Mouse (Mus musculus) heart, embryonic 16.5 days (tissue): Measurements from ENCODE around the gene Chic2. TPM values are rescaled to one million over a fixed set of nuclear protein-coding genes. Genes with fewer than 3 reads are reported as not detected.

Source experiments
- ATAC-seq: fragments of 200-750 bp; cut with Nextera tagmentation; replicated peaks from 2 replicates; pipeline ENCODE4 v1.8.0; 2017; ENCODE audit warnings: moderate number of reproducible peaks; ENCODE audit not compliant: insufficient read depth, low FRiP score; ENCODE audit errors: extremely low read depth
- H3K27ac ChIP-seq: fragments of 300-500 bp; sonication (generic); 2 replicates; pipeline ENCODE4 v1.5.1; 2014; ENCODE audit warnings: mild to moderate bottlenecking, low read length, control low read depth, moderate library complexity
- H3K27me3 ChIP-seq: fragments of 300-500 bp; sonication (generic); 2 replicates; pipeline ENCODE4 v1.6.1; 2014; ENCODE audit warnings: low read length, mixed read lengths; ENCODE audit not compliant: control insufficient read depth, insufficient read depth
- H3K36me3 ChIP-seq: fragments of 300-500 bp; sonication (generic); 2 replicates; pipeline ENCODE4 v1.6.1; 2014; ENCODE audit not compliant: control insufficient read depth, insufficient read depth
- H3K4me1 ChIP-seq: fragments of 300-500 bp; sonication (generic); 2 replicates; pipeline ENCODE4 v1.6.1; 2014; ENCODE audit warnings: low read length, mixed read lengths; ENCODE audit not compliant: control insufficient read depth, insufficient read depth
- H3K4me2 ChIP-seq: fragments of 300-500 bp; sonication (generic); 2 replicates; pipeline ENCODE4 v1.6.1; 2014; ENCODE audit warnings: low read depth, mild to moderate bottlenecking, control low read depth, low read length
- H3K4me3 ChIP-seq: fragments of 300-500 bp; sonication (generic); 2 replicates; pipeline ENCODE4 v1.5.1; 2014; ENCODE audit warnings: mild to moderate bottlenecking, control low read depth, low read length
- H3K9ac ChIP-seq: fragments of 300-500 bp; sonication (generic); 2 replicates; pipeline ENCODE4 v1.6.1; 2014; ENCODE audit warnings: low read length, control low read depth
- H3K9me3 ChIP-seq: fragments of 300-500 bp; sonication (generic); replicated peaks from 2 replicates; pipeline ENCODE4 v1.6.1; 2016; ENCODE audit warnings: low read length; ENCODE audit not compliant: control insufficient read depth
- WGBS: fragments of 180-500 bp; shearing (Covaris S2); extraction: QIAGEN DNeasy Blood & Tissue Kit; methylation state at CpG from one replicate; pipeline ENCODE4 v1.1.7; 2014; 5-methylcytosine and 5-hydroxymethylcytosine counted together
- polyA plus RNA-seq: library from polyadenylated mRNA; unstranded; fragments of >200 nt; fragmentation: Nextera tagmentation; extraction: Ambion mirVana; gene quantifications from 2 replicates; pipeline ENCODE4 v1.2.1, GENCODE M21; 2015

The Chic2 gene
- polyA plus RNA-seq, 1 experiment from 2014 or later, result 21.6 TPM

GRCm38 (mm10) chr5:74956335-74956734 is 88.2 kb downstream of the Chic2 start:
- no peak for ATAC-seq
- Histone ChIP-seq H3K4me3 (no peak overlapping the region; the same call in 1 of the 2 replicates), H3K4me2 (peak overlapping the region; percentile 52), H3K27ac (no peak overlapping the region), H3K9ac (0 out of 2 replicates have a peak overlapping the region, but pooled peaks have one; percentile 2), H3K4me1 (peaks cover 11% of the 10 kb centered on the region), H3K27me3 (peaks cover 7% of the 10 kb centered on the region), H3K9me3 (no peaks in the 10 kb centered on the region), H3K36me3 (no peaks in the 10 kb centered on the region)
- 14% methylated on average over 9 of the region's 9 CpGs for WGBS

- Histone ChIP-seq H3K4me2 (no peak overlapping the region), H3K4me1 (peaks cover 10% of the 10 kb centered on the region), H3K4me3 (no peak overlapping the region), H3K27ac (no peak overlapping the region), H3K27me3 (peaks cover 9% of the 10 kb centered on the region), H3K9me3 (no peaks in the 10 kb centered on the region), H3K36me3 (no peaks in the 10 kb centered on the region), H3K9ac (no peak overlapping the region)
- no peak for ATAC-seq
- WGBS, result 79% methylated on average over 1 of the region's 1 CpGs
These were observed 89.0 kb downstream of the Chic2 start for GRCm38 (mm10) chr5:74955565-74955964.

- no peaks in the 10 kb centered on the region for H3K9me3 ChIP-seq
- peaks cover 7% of the 10 kb centered on the region for H3K4me1 ChIP-seq
- H3K27ac ChIP-seq, result no peak overlapping the region
- no peak overlapping the region for H3K9ac ChIP-seq
- 43% methylated on average over 2 of the region's 2 CpGs for WGBS
- ATAC-seq, result no peak
- H3K36me3 ChIP-seq, result no peaks in the 10 kb centered on the region
- no peak overlapping the region for H3K4me3 ChIP-seq
- H3K4me2 ChIP-seq, result no peak overlapping the region
- peaks cover 10% of the 10 kb centered on the region for H3K27me3 ChIP-seq
These were observed 91.6 kb downstream of the Chic2 start for GRCm38 (mm10) chr5:74952938-74953337.

GRCm38 (mm10) chr5:74951375-74951774 is 93.2 kb downstream of the Chic2 start:
- 71% methylated on average over 5 of the region's 5 CpGs for WGBS
- H3K9me3 ChIP-seq, result no peaks in the 10 kb centered on the region
- no peak overlapping the region for H3K9ac ChIP-seq
- H3K36me3 ChIP-seq, result no peaks in the 10 kb centered on the region
- no peak overlapping the region for H3K4me2 ChIP-seq
- H3K27ac ChIP-seq, result no peak overlapping the region
- H3K27me3 ChIP-seq, result peaks cover 8% of the 10 kb centered on the region; the same call in 1 of the 2 replicates
- H3K4me3 ChIP-seq, result no peak overlapping the region
- ATAC-seq, result no peak
- peaks cover 3% of the 10 kb centered on the region; the same call in 1 of the 2 replicates for H3K4me1 ChIP-seq

GRCm38 (mm10) chr5:74949298-74949697 is 95.3 kb downstream of the Chic2 start:
- WGBS, result 71% methylated on average over 7 of the region's 7 CpGs
- ATAC-seq, result no peak
- H3K27me3 ChIP-seq, result peaks cover 8% of the 10 kb centered on the region; the same call in 1 of the 2 replicates

GRCm38 (mm10) chr5:74948482-74948881 is 96.1 kb downstream of the Chic2 start:
- WGBS, result 48% methylated on average over 8 of the region's 8 CpGs
- H3K27me3 ChIP-seq, result peaks cover 5% of the 10 kb centered on the region; the same call in 1 of the 2 replicates
- peaks cover 15% of the 10 kb centered on the region for H3K4me1 ChIP-seq
- no peak overlapping the region for H3K4me3 ChIP-seq
- H3K9ac ChIP-seq, result no peak overlapping the region
- H3K27ac ChIP-seq, result no peak overlapping the region
- ATAC-seq, result no peak
- no peak overlapping the region for H3K4me2 ChIP-seq
- H3K36me3 ChIP-seq, result no peaks in the 10 kb centered on the region
- H3K9me3 ChIP-seq, result no peaks in the 10 kb centered on the region

More at GRCm38 (mm10) chr5:74949298-74949697, 95.3 kb downstream of the Chic2 start:
- H3K4me2 ChIP-seq, result no peak overlapping the region
- H3K4me1 ChIP-seq, result peaks cover 10% of the 10 kb centered on the region
- no peak overlapping the region for H3K9ac ChIP-seq
- no peak overlapping the region for H3K27ac ChIP-seq
- no peaks in the 10 kb centered on the region for H3K36me3 ChIP-seq
- H3K9me3 ChIP-seq, result no peaks in the 10 kb centered on the region
- H3K4me3 ChIP-seq, result no peak overlapping the region

Other genes with a start within 250 kb of the Chic2 start
- gene Gsx2, start 30.8 kb upstream of the Chic2 start, polyA plus RNA-seq, result not detected in 2 replicates
- 11.6 and 17.2 TPM in 2 replicates for gene Pdgfra, start 107.5 kb upstream of the Chic2 start, polyA plus RNA-seq